Mouse (Mus musculus): ENCODE data around the gene Krtap9-3. TPM values are rescaled to one million over a fixed set of nuclear protein-coding genes. Genes with fewer than 3 reads are reported as not detected.

Krtap9-3 gene
- total RNA-seq, 2 experiments from 2014 or later, result not detected

DNA sequence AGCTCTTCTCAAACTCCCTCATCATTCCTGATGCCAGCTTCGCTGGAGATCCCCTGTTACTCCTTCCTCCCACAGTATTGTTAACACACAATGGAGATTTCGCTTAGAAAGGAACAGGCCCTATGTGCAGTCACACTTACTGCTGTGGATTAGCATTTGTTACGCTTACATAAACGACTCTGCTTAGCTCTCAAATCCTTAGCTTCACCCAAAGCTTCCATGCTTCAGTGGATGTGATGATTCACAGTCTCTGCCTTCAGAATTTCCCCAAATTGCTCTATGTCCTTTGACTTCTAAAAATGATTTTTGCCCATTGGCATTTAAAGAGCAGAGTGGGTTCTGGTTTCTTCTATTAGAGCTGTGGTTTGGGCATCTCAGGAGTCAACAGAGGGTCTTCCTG lies 24.7 kb downstream of the Krtap9-3 start:
- no peak for DNase-seq (ENCODE audit: low spot score in 2 of 2)

GRCm38 (mm10) chr11:99566530-99566929 lies 31.4 kb downstream of the Krtap9-3 start, which contains the start of gene Krtap3-1:
TSS of gene Krtap3-1 (minus strand) at chr11:99566630.
- DNase-seq (ENCODE audit: low spot score in 2 of 2), result no peak

GRCm38 (mm10) chr11:99562580-99562979 lies 35.3 kb downstream of the Krtap9-3 start:
- DNase-seq (ENCODE audit: low spot score in 2 of 2), result no peak

DNA sequence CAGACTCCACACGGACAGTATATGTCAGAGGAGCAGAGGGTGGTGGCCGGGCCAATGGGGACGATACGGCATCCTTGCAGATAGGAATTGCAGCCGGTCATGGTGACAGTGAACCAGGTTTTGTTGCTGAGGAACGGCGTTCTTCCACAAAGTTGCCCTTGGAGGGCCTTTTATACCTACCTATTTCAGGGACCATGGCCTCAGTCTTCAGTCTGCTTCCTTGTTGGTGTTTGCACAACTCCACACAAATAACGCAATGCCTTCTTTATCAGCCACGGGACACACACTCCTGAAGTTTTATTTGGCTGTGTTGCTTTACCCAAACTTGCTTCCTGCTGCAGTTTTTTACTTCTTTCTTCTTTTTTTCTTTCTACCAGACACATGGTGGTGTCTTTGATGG lies 38.5 kb downstream of the Krtap9-3 start, which contains the start of gene Gm11939:
TSS of gene Gm11939 (minus strand) at position 101 of the 400 bp plus-strand sequence.
- DNase-seq (ENCODE audit: low spot score in 2 of 2), result no peak

- DNase-seq (ENCODE audit: low spot score in 2 of 2), result no peak
These were observed 39.7 kb downstream of the Krtap9-3 start for GRCm38 (mm10) chr11:99557976-99558745.

- DNase-seq (ENCODE audit: low spot score in 2 of 2), result no peak
These were observed 41.2 kb downstream of the Krtap9-3 start, which contains the start of gene Krtap3-2 for GRCm38 (mm10) chr11:99556753-99557152. TSS of gene Krtap3-2 (minus strand) at chr11:99556853.

DNA sequence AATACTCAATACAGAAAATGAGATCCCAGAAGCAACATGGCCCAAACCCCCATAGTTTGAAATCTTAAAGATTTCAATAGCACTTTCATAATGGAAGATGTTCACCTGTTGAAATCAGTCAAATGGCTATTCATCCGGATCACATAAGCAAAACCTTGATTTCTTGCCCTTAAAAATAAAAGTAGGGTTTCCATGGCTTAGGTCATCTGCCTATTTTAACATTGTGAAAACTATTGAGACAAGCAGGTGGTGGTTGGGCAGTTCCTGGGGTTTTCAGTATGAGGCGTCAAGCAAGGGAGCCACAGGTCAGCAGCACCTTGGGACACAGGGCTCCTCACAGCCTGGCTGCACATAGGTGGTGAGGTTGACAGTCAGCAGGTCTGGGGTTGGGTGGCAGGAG lies 41.7 kb downstream of the Krtap9-3 start:
- no peak for DNase-seq (ENCODE audit: low spot score in 2 of 2)

DNA sequence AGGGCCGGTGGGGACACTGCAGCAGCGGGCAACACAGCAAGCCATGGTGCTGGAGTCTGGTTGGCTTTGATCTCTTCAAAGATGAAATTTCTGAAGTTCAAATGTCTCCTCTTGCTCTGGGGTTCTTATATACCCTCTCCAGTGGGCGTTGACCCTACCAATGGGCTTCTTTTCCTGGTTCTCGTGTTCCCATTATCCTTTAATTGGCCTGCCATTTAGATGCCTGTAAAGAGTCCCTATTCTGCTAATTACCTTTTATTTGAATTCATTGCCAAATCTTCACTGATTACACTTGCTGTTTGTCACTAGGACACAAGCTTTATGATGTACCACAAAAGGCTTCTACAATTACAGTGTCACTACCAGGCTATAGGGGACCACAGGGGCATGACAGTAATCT lies 47.1 kb downstream of the Krtap9-3 start, which contains the start of gene Krtap3-3:
TSS of gene Krtap3-3 (minus strand) at position 101 of the 400 bp plus-strand sequence.
- no peak for DNase-seq (ENCODE audit: low spot score in 2 of 2)

DNA sequence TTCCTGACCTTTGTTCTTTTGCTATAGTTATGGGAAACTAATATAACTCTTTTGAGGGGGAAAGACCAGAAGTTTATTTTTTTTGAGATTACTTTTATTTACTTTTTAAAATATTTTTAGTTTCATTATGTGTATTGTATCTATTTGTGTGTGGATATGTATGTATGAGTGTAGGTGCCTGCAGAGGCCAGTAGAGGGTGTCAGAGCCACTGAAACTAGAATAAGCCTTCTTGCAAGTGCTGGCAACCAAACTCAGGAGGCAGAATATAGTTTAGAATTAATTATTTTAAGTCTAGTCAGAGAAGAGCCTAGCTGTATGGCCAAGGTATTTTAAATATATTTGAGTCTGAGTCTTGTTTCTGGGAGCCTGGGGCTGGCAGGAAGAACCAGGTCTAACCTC lies 50.0 kb downstream of the Krtap9-3 start:
- no peak for DNase-seq (ENCODE audit: low spot score in 2 of 2)

Other genes with a start within 250 kb of the Krtap9-3 start
- gene Krt27, start 247.0 kb downstream of the Krtap9-3 start, total RNA-seq (2021), result not detected
- not detected for gene Krt28, start 223.2 kb downstream of the Krtap9-3 start, total RNA-seq (2021)
- 1 to 10 TPM; 3.4 to 5.9 TPM for gene Krt10, start 208.7 kb downstream of the Krtap9-3 start, total RNA-seq (2021)
- not detected for gene Krt12, start 175.8 kb downstream of the Krtap9-3 start, total RNA-seq (2021)
- gene Krt20, start 160.0 kb downstream of the Krtap9-3 start, total RNA-seq (2021), result under 1 TPM in 1 of 2 experiments, not detected in 1; 0.16 TPM
- gene Krt23, start 105.0 kb downstream of the Krtap9-3 start, total RNA-seq (2021), result not detected
- gene Krt39, start 76.8 kb downstream of the Krtap9-3 start, total RNA-seq (2021), result not detected
- gene Krt40, start 54.9 kb downstream of the Krtap9-3 start, total RNA-seq (2021), result not detected
- not detected for gene Krtap3-3, start 47.2 kb downstream of the Krtap9-3 start, total RNA-seq (2021)
- gene Krtap3-2, start 41.3 kb downstream of the Krtap9-3 start, total RNA-seq (2021), result not detected
- not detected for gene Gm11939, start 38.6 kb downstream of the Krtap9-3 start, total RNA-seq (2021)
- gene Krtap3-1, start 31.5 kb downstream of the Krtap9-3 start, total RNA-seq (2021), result not detected
- gene Krtap1-5, start 17.1 kb downstream of the Krtap9-3 start, total RNA-seq (2021), result not detected
- not detected for gene Krtap1-4, start 14.5 kb downstream of the Krtap9-3 start, total RNA-seq (2021)
- not detected for gene Krtap1-3, start 6.8 kb downstream of the Krtap9-3 start, total RNA-seq (2021)
- gene Gm11938, start 5.2 kb upstream of the Krtap9-3 start, total RNA-seq (2021), result not detected
- gene Gm11937, start 12.1 kb upstream of the Krtap9-3 start, total RNA-seq (2021), result not detected
- gene Krtap2-4, start 16.7 kb upstream of the Krtap9-3 start, total RNA-seq (2021), result not detected
- not detected for gene Gm11562, start 22.3 kb upstream of the Krtap9-3 start, total RNA-seq (2021)
- gene Krtap4-1, start 30.1 kb upstream of the Krtap9-3 start, total RNA-seq (2021), result not detected
- gene Krtap4-2, start 37.0 kb upstream of the Krtap9-3 start, total RNA-seq (2021), result not detected
- not detected for gene Krtap4-7, start 46.0 kb upstream of the Krtap9-3 start, total RNA-seq (2021)
- gene Gm11555, start 52.1 kb upstream of the Krtap9-3 start, total RNA-seq (2021), result not detected
- not detected for gene Gm11563, start 60.9 kb upstream of the Krtap9-3 start, total RNA-seq (2021)
- gene Krtap4-6, start 67.9 kb upstream of the Krtap9-3 start, total RNA-seq (2021), result not detected
- not detected for gene Gm14190, start 92.6 kb upstream of the Krtap9-3 start, total RNA-seq (2021)
- gene Gm14180, start 136.2 kb upstream of the Krtap9-3 start, total RNA-seq (2021), result not detected
- not detected for gene Gm11595, start 174.8 kb upstream of the Krtap9-3 start, total RNA-seq (2021)
- gene Krtap4-8, start 182.6 kb upstream of the Krtap9-3 start, total RNA-seq (2021), result not detected
- gene Krtap4-9, start 187.1 kb upstream of the Krtap9-3 start, total RNA-seq (2021), result not detected
- not detected for gene Gm11596, start 195.4 kb upstream of the Krtap9-3 start, total RNA-seq (2021)
- not detected for gene Gm11569, start 200.8 kb upstream of the Krtap9-3 start, total RNA-seq (2021)
- gene Gm11554, start 206.3 kb upstream of the Krtap9-3 start, total RNA-seq (2021), result not detected
- gene Krtap4-13, start 211.8 kb upstream of the Krtap9-3 start, total RNA-seq (2021), result not detected
- gene Gm11564, start 217.6 kb upstream of the Krtap9-3 start, total RNA-seq (2021), result not detected
- not detected for gene 2300003K06Rik, start 240.0 kb upstream of the Krtap9-3 start, total RNA-seq (2021)